Mouse (Mus musculus) urinary bladder, adult 2 months (tissue): ENCODE results near the gene Ykt6. TPM values are rescaled to one million over a fixed set of nuclear protein-coding genes. Genes with fewer than 3 reads are reported as not detected.
"Not testable (repeated sequence)": the region's sequence is repeated elsewhere in the genome, so short reads cannot be mapped to it uniquely, and the experiment has no call there.

Source experiments
- DNase-seq: peaks from one replicate; pipeline ENCODE4 v3.0.0; 2022; ENCODE audit warnings: low spot score
- polyA plus RNA-seq: library from polyadenylated mRNA; depleted of rRNA; stranded (reverse); fragments of >200 nt; gene quantifications from 2 replicates; pipeline ENCODE4 v1.2.3, GENCODE M21; 2012

Gene Ykt6
- polyA plus RNA-seq, 1 experiment, result 35.5 TPM

DNA sequence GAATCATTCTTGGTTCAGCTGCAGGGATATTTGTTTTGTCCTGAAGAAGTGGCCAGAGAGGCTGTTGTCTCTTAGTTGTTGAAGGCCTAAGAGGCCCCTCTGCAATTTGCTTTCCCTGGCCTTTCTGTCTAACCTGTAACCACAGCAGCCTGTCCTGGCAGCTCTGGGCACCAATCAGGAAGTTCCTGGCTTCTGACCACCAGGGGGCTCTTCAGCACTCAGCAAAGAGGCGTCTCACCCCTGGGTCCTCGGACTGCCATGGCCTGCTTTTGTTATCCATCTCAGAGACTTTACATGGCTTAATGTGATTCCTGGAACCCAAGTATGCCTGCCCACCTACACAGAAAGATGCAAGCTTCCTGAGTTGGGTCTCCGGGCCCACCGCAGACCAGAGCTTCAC lies 35.4 kb downstream of the Ykt6 start:
- no peak for DNase-seq

DNA sequence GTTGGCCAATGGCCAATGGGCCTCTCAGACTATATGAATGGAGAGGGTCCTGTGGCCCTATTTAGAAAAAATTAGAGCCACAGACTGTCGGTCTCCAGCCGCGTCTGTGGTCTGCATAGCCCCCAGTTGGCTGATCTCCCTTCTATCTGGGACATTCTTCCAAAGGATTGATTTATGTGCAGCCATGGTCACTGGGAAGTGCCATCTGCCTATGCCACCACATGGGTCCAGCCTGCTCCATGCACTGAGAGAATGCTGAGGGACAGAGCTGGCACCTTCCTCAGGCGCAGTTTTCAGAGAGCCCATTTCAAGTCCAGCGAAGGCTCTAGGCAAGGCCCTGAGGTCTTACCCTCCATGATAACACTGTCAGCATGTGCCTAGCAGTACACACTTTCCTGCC lies 38.7 kb downstream of the Ykt6 start:
- DNase-seq, result no peak

DNA sequence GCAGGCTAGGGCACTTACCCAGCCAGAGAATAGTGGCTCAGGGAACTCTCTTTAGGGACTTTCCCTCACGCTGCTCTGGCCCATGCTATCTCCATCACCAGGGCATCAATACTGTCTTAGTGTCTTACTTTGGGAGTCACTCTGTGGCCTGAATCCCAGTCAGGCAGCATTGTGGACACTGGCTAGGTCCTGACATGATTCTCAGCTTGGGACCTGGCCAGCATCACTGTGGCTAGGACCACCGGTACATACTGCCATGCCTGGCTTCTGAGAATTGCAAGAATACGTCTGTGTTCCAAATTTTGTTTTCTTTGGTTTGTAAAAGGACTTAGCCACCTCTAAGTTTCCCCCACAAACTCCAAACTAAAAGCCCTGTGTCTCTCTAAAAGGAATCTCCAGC lies 39.4 kb downstream of the Ykt6 start:
- no peak for DNase-seq

DNA sequence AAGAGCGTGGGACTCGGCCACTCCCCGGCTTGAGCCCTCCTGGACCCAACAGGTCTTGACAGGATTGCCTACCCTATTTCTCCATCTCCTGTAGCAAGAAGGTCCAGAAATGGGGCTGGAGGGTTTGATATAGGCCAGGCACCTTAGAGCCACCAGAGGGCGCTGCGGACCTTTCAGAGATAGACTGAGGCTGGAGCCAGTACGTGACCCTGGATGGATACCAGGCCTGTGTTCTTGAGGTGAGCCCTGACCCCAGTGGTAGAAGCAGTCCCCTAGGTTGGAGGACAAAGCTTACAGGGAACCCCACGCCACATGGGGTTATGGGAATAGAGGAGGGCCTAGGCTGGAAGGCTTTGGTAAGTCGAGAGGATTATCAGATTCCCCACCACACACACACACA lies 40.5 kb downstream of the Ykt6 start:
- peak; percentile 78 for DNase-seq

DNA sequence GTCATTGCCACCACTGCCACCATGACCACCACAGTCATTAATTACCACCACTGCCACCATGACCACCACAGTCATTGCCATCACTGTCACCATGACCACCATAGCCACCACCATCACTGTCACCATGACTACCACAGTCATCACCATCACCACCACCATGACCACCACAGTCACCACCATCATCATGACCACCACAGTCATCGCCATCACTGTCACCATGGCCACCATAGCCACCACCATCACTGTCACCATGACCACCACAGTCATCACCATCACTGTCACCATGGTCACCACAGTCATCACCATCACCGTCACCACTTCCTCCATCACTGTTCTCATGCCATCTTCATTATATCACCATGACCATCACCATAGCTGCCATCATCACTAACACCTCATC lies 43.0 kb downstream of the Ykt6 start:
- DNase-seq, result no peak

DNA sequence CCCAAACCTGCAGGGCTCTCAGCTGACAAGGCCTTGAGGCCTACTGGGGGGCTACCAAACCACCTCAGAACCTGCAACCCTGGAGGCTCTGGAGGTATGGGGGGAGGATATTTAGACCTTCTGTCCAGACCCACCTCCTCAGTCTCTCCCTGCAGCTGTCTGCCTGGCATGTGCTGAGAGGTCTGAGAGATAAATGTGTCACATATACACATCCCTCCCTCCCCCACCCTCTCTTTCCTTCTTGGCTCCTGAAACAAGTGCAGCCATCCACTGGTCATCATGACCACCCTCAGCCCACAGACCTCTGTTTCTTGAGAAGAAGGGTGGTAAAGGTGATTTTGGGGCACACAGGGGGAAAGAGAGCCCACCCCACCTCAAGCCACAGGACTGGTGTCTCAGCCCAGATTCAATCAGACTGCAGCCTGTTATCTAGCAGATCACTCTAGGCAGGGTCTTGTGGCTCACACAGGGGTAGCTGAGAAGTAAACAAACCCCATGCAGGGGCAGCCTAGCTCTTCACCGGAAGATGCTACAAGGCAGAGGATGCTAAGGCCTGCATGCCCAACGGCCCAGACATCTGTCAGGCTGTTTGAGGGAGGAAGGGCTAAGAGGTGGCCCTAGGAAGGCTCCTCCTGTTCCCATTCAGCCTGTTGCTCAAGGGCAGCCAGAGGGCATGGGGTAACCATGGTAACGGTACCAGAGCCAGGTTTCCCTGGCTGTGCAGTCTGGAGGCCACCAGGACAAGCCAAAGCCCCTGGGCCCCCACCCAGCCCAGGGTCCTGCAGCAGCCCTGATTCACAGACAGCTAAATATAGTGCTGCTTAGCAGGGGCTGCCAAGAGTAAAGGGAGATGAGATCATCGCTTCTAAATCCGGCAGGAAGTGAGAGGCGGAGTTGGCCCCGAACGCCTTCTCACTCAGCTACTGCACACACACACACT lies 44.6 kb downstream of the Ykt6 start:
- no peak for DNase-seq

DNA sequence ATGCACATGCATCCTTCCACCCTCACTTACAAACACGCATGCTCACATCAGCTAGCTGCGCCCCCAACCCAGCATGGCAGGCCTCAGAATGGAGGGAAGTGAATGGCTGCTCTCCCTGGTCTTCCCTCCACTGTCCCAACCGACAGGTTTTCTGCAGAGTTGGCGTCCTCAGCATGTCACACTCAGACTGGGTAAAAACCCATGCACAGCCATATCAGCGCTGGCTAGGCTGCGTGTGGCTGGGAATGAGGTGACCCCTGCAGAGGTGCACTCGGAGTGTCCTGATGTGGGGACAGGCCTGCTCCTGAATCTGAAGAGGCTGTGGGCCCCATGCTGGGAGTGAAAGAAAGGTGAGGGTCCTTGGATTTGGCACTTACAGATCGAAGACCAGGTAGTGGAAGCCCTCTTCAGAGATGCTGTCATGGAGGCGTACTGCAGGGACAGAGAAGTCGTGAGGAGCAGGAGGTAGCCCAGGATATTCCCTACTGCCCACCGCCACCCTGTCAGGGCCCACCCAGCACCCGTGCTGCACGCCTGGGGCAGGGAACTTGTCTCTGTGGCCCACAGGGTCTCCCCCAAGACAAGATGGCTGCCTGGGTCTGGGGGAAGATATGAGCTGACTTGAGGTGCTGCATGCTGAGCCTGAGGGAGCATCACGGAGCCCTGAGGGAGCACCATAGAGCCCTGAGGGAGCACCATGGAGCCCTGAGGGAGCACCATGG lies 45.6 kb downstream of the Ykt6 start:
- DNase-seq, result no peak

DNA sequence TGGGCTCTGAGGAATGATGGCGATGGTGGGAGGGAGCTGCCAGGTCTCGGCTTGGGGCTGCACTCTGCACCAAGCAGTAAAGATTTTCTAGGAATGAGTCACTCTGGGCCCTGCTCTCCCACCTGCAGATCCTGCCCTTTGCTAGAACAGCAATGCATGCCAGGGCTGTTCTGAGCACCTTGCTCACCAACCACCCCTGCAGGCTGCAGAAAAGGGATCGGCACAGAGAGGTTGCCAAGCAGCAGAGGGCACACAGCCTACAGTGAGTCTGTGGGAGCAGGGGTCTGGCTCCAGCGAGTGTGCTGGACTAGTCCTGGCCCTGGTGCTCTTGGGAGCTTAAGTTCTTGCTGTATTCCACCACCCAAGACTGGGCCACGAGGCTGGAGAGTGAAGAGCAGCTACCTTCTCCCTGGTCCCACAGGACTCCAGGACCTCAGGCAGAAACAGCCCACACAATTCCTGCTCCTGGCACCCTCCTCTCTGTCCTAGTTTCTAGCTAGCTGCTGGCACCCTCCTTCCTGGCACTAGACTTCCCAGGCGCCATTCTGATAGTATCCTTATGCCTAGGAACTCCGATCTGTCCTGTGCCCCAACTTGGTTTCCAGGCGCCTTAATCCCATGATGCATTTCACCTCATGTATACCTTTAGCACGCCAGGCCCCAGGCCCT lies 46.6 kb downstream of the Ykt6 start:
- DNase-seq, result no peak

DNA sequence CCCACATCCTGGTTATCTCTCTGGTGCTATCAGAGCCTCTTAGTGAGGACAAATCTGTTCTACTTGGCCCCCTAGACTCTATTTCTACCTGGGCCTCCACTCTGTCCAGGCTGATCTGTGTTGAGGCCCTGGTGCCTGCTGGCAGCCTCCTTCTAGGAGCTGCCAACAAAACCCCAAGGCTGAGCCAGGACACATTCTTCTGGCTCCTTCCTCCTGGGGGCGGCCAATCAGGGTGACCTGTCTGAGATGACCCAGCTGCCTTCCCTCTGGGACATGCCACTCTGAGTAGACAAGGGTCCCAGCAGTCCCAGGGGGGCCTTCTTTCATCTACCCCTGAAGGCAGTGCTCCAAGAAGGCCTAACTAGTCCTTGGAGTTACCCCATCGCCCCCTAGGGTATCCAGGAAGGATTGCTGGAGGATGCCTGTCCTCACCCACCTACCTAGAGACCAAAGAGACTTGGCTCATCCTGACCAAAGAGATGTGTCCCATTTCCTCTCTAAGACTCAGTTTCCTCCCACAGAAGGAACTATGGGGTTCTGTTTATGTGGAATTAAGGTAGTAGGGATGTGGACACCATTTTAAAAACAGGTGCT lies 47.6 kb downstream of the Ykt6 start:
- no peak for DNase-seq

DNA sequence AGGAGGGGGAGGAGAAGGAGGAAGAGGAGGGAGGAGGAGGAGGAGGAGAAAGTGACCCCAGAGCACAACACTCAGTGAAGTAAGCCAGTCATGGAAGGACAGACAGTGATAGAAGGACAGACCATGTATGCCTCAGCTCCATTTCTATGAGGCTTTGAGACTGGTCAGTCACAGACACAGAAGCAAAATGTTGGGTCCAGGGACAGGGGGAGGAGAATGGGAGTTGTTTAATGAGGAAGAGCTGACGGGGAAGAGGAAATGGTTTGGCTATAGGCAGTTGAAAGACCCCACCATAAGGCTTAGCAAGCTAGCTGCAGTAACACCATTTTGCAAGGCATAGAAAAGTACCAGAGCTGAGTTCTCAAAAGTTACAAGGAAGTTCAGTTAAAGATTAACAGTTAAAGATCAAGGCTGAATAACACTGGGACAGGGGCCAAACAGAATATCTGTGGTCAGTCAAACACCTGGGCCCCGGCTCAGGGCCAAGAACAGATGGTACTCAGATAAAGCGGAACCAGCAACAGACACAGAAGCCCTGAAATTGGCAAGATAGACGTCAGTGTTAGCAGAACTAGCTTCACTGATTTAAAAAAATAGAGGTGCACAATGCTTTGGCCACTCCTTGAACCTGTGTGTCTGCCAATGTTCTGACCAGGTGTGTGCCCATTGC lies 50.0 kb downstream of the Ykt6 start:
- DNase-seq, result not testable (repeated sequence)

DNA sequence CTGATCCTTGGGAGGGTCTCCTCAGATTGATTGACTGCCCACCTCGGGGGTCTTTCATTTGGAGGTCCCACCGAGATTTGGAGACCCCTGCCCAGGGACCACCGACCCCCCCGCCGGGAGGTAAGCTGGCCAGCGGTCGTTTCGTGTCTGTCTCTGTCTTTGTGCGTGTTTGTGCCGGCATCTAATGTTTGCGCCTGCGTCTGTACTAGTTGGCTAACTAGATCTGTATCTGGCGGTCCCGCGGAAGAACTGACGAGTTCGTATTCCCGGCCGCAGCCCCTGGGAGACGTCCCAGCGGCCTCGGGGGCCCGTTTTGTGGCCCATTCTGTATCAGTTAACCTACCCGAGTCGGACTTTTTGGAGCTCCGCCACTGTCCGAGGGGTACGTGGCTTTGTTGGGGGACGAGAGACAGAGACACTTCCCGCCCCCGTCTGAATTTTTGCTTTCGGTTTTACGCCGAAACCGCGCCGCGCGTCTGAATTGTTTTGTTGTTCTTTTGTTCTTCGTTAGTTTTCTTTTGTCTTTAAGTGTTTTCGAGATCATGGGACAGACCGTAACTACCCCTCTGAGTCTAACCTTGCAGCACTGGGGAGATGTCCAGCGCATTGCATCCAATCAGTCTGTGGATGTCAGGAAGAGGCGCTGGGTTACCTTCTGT lies 51.0 kb downstream of the Ykt6 start:
- DNase-seq, result not testable (repeated sequence)

DNA sequence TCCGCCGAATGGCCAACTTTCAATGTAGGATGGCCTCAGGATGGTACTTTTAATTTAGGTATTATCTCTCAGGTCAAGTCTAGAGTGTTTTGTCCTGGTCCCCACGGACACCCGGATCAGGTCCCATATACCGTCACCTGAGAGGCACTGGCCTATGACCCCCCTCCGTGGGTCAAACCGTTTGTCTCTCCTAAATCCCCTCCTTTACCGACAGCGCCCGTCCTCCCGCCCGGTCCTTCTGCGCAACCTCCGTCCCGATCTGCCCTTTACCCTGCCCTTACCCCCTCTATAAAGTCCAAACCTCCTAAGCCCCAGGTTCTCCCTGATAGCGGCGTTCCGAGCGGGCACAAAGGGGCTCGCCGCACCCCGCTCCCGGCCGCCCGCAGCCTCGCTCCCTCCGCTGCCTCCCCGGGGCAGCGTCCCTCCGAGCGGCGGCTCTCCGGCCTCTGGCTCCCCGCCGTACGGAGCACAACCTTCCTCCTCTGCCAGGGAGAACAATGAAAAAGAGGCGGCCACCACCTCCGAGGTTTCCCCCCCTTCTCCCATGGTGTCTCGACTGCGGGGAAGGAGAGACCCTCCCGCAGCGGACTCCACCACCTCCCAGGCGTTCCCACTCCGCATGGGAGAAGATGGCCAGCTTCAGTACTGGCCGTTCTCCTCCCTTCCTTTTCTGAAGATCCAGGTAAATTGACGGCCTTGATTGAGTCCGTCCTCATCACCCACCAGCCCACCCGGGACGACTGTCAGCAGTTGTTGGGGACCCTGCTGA lies 51.7 kb downstream of the Ykt6 start:
- DNase-seq, result not testable (repeated sequence)

DNA sequence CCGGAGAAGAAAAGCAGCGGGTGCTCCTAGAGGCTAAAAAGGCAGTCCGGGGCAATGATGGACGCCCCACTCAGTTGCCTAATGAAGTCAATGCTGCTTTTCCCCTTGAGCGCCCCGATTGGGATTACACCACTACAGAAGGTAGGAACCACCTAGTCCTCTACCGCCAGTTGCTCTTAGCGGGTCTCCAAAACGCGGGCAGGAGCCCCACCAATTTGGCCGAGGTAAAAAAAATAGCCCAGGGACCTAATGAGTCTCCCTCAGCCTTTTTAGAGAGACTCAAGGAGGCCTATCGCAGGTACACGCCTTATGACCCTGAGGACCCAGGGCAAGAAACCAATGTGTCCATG lies 52.3 kb downstream of the Ykt6 start:
- DNase-seq, result not testable (repeated sequence)

DNA sequence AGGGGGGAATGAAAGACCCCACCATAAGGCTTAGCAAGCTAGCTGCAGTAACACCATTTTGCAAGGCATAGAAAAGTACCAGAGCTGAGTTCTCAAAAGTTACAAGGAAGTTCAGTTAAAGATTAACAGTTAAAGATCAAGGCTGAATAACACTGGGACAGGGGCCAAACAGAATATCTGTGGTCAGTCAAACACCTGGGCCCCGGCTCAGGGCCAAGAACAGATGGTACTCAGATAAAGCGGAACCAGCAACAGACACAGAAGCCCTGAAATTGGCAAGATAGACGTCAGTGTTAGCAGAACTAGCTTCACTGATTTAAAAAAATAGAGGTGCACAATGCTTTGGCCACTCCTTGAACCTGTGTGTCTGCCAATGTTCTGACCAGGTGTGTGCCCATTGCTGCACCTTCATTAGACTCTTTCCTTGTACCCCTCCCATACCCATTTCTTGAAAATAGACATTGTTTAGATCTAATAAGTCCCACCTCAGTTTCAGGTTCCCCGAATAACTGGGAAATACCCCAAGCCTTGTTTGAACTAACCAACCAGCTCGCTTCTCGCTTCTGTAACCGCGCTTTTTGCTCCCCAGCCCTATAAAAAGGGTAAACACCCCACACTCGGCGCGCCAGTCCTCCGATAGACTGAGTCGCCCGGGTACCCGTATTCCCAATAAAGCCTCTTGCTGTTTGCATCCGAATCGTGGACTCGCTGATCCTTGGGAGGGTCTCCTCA lies 55.4 kb downstream of the Ykt6 start:
- DNase-seq, result not testable (repeated sequence)

DNA sequence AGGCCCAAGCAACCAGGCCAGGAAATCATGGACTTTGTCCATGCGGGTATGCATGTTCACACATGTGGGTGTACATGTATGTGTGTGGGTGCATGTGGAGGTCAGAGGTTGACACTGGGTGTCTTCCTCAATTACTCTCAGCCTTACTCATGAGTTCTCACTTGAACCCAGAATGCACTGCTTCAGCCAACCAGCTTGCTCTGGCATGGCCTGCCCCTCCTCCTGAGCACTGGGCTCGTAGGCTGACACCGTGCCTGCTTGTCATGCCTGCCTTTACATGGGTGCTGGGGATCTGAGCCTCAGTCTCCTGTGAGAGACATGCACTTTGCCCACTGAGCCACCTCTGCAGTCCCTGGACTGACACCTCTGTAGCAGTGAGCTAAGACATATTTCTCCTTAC lies 56.4 kb downstream of the Ykt6 start:
- DNase-seq, result no peak

DNA sequence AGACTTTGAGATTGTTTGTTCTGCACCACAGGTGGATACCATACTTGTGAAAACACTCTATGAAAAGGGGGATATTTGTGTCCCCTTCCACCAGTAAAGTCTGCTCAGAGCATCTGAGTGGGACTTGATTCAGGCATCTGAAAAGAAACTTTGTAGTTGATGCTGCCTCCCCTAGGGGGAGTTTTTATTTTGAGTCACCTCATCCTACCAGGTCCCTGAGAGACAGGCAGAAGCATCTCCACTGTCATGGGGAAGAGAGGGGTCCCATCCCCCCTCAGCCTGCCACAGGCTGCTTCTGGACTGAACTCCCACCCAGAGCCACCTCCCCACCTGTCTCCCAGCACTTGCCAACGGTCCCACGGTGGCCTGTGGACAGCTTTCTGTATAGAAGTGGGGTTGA lies 57.9 kb downstream of the Ykt6 start:
- DNase-seq, result no peak

DNA sequence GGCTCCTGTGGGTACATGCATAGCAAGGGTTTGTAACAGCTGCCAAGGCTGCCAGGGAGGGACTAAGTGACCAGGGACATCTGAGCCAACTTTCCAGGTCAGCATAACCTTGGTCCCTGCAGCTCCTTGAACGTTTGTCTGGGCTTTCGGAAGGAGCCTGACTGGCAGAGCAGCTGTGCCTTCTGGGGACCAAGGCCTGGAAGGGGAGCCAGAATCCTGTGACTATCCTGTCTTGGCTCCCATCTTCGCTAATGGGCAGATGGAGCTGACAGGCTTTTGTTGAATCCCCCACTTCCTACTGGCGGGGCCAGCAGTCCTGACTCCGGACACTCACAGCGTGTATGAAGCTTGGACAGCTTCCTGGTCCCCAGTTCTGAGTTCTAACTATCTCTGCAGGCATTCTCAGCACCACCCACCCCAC lies 59.5 kb downstream of the Ykt6 start:
- DNase-seq, result no peak

DNA sequence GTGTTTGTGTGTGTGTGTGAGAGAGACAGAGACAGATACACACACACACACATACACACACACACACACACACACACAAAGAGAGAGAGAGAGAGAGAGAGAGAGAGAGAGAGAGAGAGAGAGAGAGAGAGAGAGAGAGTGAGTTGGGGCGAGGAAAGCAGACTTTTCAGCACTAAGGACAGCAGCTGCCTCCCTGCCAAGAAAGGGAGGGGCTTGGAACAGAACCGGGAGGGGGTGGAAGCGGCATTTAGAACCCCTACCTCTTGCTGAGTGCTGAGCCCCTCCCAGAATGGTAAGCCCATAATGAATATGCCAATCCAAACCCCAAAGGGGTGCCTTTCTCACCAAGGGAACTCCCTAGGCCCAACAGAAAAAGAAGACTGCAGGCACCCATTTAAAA lies 60.9 kb downstream of the Ykt6 start:
- DNase-seq, result no peak

DNA sequence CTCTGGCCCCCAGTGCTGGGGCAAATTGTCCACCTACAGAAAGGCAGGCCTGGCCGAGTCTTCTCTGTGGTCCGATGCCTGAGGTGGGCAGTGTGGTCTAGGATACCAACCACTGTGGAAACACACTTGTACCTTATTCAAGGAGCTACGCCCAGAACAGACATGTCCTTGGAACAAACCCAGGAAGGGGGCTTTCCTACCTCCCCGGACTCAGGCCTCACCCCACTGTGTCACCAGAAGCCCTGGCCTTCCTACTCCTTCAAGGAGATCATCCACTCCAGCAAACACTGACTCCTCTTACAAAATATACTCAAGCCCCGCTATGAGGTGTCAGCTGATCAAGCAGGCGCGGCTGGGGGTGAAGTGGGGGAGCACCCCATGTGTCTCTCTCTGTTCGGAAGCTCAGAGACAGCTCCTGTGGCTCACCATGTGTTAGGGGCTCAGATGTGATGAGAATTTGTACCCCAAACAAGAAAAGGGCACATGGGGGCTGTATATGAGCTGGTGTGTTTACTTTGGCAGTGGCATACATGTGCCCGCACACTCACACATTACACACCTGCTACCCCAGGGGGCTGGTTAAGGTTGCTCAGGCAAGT lies 61.4 kb downstream of the Ykt6 start:
- no peak for DNase-seq
